Mouse (Mus musculus): ENCODE results near the gene Sf3b4. TPM values are rescaled to one million over a fixed set of nuclear protein-coding genes. Genes with fewer than 3 reads are reported as not detected.

Sf3b4 gene
- polyA plus RNA-seq, 1 experiment: 66.2 TPM

GRCm38 (mm10) chr3:96225421-96225820 lies 53.3 kb downstream of the Sf3b4 start:
- Histone ChIP-seq H3K4me3 (replicated peaks; ENCODE audit: extremely low read depth, low read depth, low read length) (no peak overlapping the region), H3K4me1 (ENCODE audit: control insufficient read depth, insufficient read depth, low read length) (peaks cover 9% of the 10 kb centered on the region)
- WGBS: 54% methylated on average over 2 of the region's 2 CpGs
- no peak for TF ChIP-seq CTCF (IDR thresholded peaks at IDR 0.05; ENCODE audit: insufficient read depth, low read length)
- no peak for TF ChIP-seq POLR2A (IDR thresholded peaks at IDR 0.05; ENCODE audit: borderline replicate concordance, extremely low read depth, low read depth, low read length)
- no peak for DNase-seq

Other genes starting within 250 kb of the Sf3b4 start
- gene Anp32e, start 243.1 kb upstream of the Sf3b4 start, polyA plus RNA-seq (2012; rRNA removed): 11.4 and 17.4 TPM in 2 replicates
- gene Plekho1, start 176.3 kb upstream of the Sf3b4 start, polyA plus RNA-seq (2012; rRNA removed): 55.7 and 82.7 TPM in 2 replicates
- gene Vps45, start 113.9 kb upstream of the Sf3b4 start, polyA plus RNA-seq (2012; rRNA removed): 3.6 and 4.7 TPM in 2 replicates
- 25.6 and 38.7 TPM in 2 replicates for gene Otud7b, start 67.8 kb upstream of the Sf3b4 start, polyA plus RNA-seq (2012; rRNA removed)
- gene Mtmr11, start 10.3 kb upstream of the Sf3b4 start, polyA plus RNA-seq (2012; rRNA removed): 8.0 and 10.5 TPM in 2 replicates
- 1.5 and 1.6 TPM in 2 replicates for gene Sv2a, start 8.8 kb downstream of the Sf3b4 start, polyA plus RNA-seq (2012; rRNA removed)
- gene Bola1, start 47.4 kb downstream of the Sf3b4 start, polyA plus RNA-seq (2012; rRNA removed): 61.3 and 70.4 TPM in 2 replicates
- 1.2 and 2.7 TPM in 2 replicates for gene Hist2h2ab, start 47.5 kb downstream of the Sf3b4 start, polyA plus RNA-seq (2012; rRNA removed)
- gene Hist2h2ac, start 48.5 kb downstream of the Sf3b4 start, polyA plus RNA-seq (2012; rRNA removed): 6.0 and 7.1 TPM in 2 replicates
- 4.2 and 6.2 TPM in 2 replicates for gene Hist2h2be, start 48.8 kb downstream of the Sf3b4 start, polyA plus RNA-seq (2012; rRNA removed)
- 17.3 and 35.2 TPM in 2 replicates for gene Hist2h3c2, start 66.8 kb downstream of the Sf3b4 start, polyA plus RNA-seq (2012; rRNA removed)
- gene Hist2h2aa2, start 67.9 kb downstream of the Sf3b4 start, polyA plus RNA-seq (2012; rRNA removed): 38.5 and 132 TPM in 2 replicates
- 203 and 266 TPM in 2 replicates for gene Hist2h2aa1, start 73.2 kb downstream of the Sf3b4 start, polyA plus RNA-seq (2012; rRNA removed)
- not detected in 2 replicates for gene Hist2h3c1, start 74.4 kb downstream of the Sf3b4 start, polyA plus RNA-seq (2012; rRNA removed)
- 5.1 and 5.6 TPM in 2 replicates for gene Hist2h4, start 91.0 kb downstream of the Sf3b4 start, polyA plus RNA-seq (2012; rRNA removed)
- gene Hist2h3b, start 96.3 kb downstream of the Sf3b4 start, polyA plus RNA-seq (2012; rRNA removed): 33.2 and 40.7 TPM in 2 replicates
- 1.1 and 1.8 TPM in 2 replicates for gene Hist2h2bb, start 97.4 kb downstream of the Sf3b4 start, polyA plus RNA-seq (2012; rRNA removed)
- gene Fcgr1, start 121.6 kb downstream of the Sf3b4 start, polyA plus RNA-seq (2012; rRNA removed): 2.9 and 3.6 TPM in 2 replicates

All from lung, adult 2 months (tissue).